Mouse (Mus musculus) liver, adult 2 months (tissue): ENCODE results near the gene Gadd45b.

Experiments
- CTCF ChIP-seq: fragments of 200-500 bp; IDR thresholded peaks from 2 replicates; pipeline ENCODE4 v1.5.1; 2011; ENCODE audit warnings: low read depth, low read length, control low read depth
- POLR2A ChIP-seq: fragments of 200-500 bp; IDR thresholded peaks from 2 replicates; pipeline ENCODE4 v1.6.1; 2011; ENCODE audit warnings: low read length, control low read depth; ENCODE audit not compliant: insufficient read depth; ENCODE audit errors: extremely low read depth

- TF ChIP-seq POLR2A: no peak
- TF ChIP-seq CTCF: no peak
Observed at GRCm38 (mm10) chr10:80895697-80896096, 34.2 kb upstream of the Gadd45b start.
